Mouse (Mus musculus): ENCODE measurements at regions not wholly inside any gene's neighbourhood (a gene's known extent, or its start where the extent isn't known, plus 50 kb on each side); places are given as distances from the start of the nearest gene placed in this dataset.

DNA sequence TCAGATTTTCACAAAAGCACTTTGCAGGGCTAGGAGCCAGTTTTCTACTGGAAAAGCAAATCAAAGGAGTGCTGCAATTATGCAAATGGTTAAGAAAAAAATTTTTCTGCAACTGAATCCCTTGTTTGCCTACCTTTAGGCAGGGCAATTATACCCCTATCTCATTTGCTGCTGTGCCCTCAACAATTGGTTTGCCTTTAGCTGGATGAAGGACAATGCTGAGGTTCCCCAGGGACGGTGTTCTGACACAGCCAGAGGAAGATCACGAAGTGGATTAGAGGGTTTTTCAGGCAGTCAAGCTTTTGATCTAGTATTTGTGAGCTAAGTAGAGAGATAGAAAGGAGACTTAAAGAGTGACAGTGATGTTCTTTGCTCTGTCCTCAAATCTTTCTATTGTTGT, 72.6 kb upstream of the Cerkl start:
- Histone ChIP-seq H3K27me3 (ENCODE audit: control insufficient read depth, insufficient read depth, insufficient read length) (no peaks in the 10 kb centered on the region), H3K4me3 (ENCODE audit: insufficient read depth, poor library complexity, severe bottlenecking) (no peak overlapping the region), H3K36me3 (ENCODE audit: control insufficient read depth, insufficient read depth) (no peaks in the 10 kb centered on the region), H3K79me2 (ENCODE audit: control insufficient read depth, insufficient read depth) (no peaks in the 10 kb centered on the region), H3K79me3 (ENCODE audit: low read depth) (no peaks in the 10 kb centered on the region), H3ac (ENCODE audit: control insufficient read depth, insufficient read length, low read depth) (no peak overlapping the region)
- TF ChIP-seq MYOG (IDR thresholded peaks at IDR 0.05; ENCODE audit: control insufficient read depth, extremely low read depth, insufficient read length): no peak
- TF ChIP-seq MAX (IDR thresholded peaks at IDR 0.05): no peak
- no peak for TF ChIP-seq MYOD1 (IDR thresholded peaks at IDR 0.05; ENCODE audit: control insufficient read depth, insufficient read length, low read depth)
- no peak for TF ChIP-seq CTCF (IDR thresholded peaks at IDR 0.05; ENCODE audit: control insufficient read depth, insufficient read depth, insufficient read length)
- no peak for TF ChIP-seq FOSL1 (IDR thresholded peaks at IDR 0.05; ENCODE audit: insufficient read depth, low read length, poor library complexity, severe bottlenecking)

DNA sequence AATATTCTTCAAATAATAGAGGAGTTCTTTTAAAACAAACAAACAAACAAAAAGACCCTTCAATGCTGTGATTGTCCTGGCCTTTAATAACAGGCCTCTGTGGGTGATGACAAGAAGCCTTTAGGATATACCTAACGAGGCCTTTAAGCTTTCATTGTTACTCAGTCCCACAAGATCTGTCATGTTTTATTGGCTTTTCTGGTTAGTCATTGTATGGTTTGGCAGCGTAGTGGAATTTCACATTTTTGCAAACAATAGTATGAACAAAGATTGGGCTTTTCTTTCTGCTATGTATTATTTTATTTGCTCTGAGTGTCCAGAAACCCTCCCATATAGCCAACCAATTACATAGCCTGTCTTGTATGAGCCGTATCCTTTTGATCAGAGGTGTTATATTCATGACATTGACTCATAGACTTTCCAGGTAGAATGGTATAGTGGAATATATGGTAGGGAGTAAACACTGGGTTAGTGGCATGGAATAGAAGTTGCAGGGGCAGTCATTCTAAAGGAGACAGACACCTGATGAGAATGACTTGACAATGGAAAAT, 76.1 kb upstream of the Cerkl start:
- Histone ChIP-seq H3K36me3 (ENCODE audit: control insufficient read depth, insufficient read depth) (no peaks in the 10 kb centered on the region), H3ac (ENCODE audit: control insufficient read depth, insufficient read length, low read depth) (no peak overlapping the region), H3K27me3 (ENCODE audit: control insufficient read depth, insufficient read depth, insufficient read length) (no peaks in the 10 kb centered on the region), H3K4me3 (ENCODE audit: insufficient read depth, poor library complexity, severe bottlenecking) (no peak overlapping the region), H3K79me3 (ENCODE audit: low read depth) (no peaks in the 10 kb centered on the region), H3K79me2 (ENCODE audit: control insufficient read depth, insufficient read depth) (no peaks in the 10 kb centered on the region)
- TF ChIP-seq CEBPB (IDR thresholded peaks at IDR 0.05; ENCODE audit: low read depth) (no peak), USF1 (IDR thresholded peaks at IDR 0.05; ENCODE audit: low read depth) (no peak), CTCF (IDR thresholded peaks at IDR 0.05; ENCODE audit: control insufficient read depth, insufficient read depth, insufficient read length) (no peak), FOSL1 (IDR thresholded peaks at IDR 0.05; ENCODE audit: insufficient read depth, low read length, poor library complexity, severe bottlenecking) (peak; percentile 56), MYOD1 (IDR thresholded peaks at IDR 0.05; ENCODE audit: control insufficient read depth, insufficient read length, low read depth) (no peak)

DNA sequence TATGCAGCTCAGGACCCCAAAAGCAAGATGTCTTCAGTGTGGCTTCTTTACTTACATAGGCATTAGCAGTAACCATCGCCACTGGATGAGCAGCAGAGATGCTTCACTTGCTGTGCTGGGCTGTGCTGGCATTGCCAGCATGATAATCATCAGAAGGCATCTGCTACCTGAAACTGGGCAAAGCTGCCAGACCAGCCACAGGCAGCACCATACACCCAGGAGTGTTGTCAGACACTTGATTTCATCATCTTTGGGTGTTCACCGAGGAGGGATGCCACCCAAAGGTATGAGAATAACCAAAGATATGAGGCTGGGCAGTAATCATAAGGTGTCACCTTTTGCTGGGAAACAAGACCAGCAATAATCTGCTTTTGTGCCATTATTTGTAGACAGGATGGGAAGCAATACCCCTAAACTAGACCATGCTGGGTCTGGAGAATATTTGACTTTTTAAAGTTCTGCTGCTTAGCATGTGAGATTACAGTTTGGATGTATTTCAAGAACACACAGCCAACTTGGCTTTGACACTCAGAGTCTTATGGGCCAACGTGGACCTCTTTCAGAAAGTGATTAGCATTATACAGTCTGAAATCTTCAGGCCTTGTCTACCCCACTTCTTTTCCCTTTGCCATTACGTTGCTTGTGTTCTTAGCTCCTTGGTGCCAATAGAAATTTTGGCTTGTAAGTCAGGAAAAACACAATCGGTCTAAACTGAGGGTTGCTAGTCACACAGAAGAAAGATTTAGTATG, 80.7 kb upstream of the Cerkl start:
- Histone ChIP-seq H3K36me3 (ENCODE audit: control insufficient read depth, insufficient read depth) (no peaks in the 10 kb centered on the region), H3K79me2 (ENCODE audit: control insufficient read depth, insufficient read depth) (no peaks in the 10 kb centered on the region), H3ac (ENCODE audit: control insufficient read depth, insufficient read length, low read depth) (no peak overlapping the region), H3K4me3 (ENCODE audit: insufficient read depth, poor library complexity, severe bottlenecking) (no peak overlapping the region), H3K79me3 (ENCODE audit: low read depth) (no peaks in the 10 kb centered on the region), H3K27me3 (ENCODE audit: control insufficient read depth, insufficient read depth, insufficient read length) (no peaks in the 10 kb centered on the region)
- TF ChIP-seq CEBPB (IDR thresholded peaks at IDR 0.05; ENCODE audit: low read depth): no peak
- no peak for TF ChIP-seq CTCF (IDR thresholded peaks at IDR 0.05; ENCODE audit: control insufficient read depth, insufficient read depth, insufficient read length)
- no peak for TF ChIP-seq MAX (IDR thresholded peaks at IDR 0.05)
- no peak for TF ChIP-seq MYOG (IDR thresholded peaks at IDR 0.05; ENCODE audit: control insufficient read depth, extremely low read depth, insufficient read length)
- no peak for TF ChIP-seq FOSL1 (IDR thresholded peaks at IDR 0.05; ENCODE audit: insufficient read depth, low read length, poor library complexity, severe bottlenecking)

DNA sequence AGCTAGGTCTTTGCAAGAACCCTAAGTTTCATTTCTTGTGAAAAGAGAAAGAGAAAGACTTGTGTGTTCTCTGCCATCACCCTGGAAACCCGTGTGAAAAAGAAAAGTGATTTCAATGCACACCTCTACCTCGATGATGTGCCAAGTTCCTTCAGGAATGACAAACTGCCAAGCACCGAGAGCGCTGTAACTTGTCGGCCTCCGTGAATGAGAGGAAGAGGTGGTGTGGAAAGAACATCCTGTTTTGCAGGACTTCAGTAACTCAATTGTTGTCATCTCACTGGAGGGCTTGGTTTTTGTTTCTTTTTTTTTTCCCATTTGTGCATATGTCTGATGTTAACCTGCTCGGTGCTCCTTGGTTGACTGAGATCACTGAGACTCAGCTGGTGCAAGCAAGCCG, 83.8 kb upstream of the Cerkl start:
- Histone ChIP-seq H3K27me3 (ENCODE audit: control insufficient read depth, insufficient read depth, insufficient read length) (no peaks in the 10 kb centered on the region), H3ac (ENCODE audit: control insufficient read depth, insufficient read length, low read depth) (no peak overlapping the region), H3K36me3 (ENCODE audit: control insufficient read depth, insufficient read depth) (no peaks in the 10 kb centered on the region), H3K79me3 (ENCODE audit: low read depth) (no peaks in the 10 kb centered on the region), H3K79me2 (ENCODE audit: control insufficient read depth, insufficient read depth) (no peaks in the 10 kb centered on the region), H3K4me3 (ENCODE audit: insufficient read depth, poor library complexity, severe bottlenecking) (no peak overlapping the region)
- TF ChIP-seq FOSL1 (IDR thresholded peaks at IDR 0.05; ENCODE audit: insufficient read depth, low read length, poor library complexity, severe bottlenecking): no peak
- no peak for TF ChIP-seq MYOG (IDR thresholded peaks at IDR 0.05; ENCODE audit: control insufficient read depth, extremely low read depth, insufficient read length)
- no peak for TF ChIP-seq CEBPB (IDR thresholded peaks at IDR 0.05; ENCODE audit: low read depth)
- TF ChIP-seq MAX (IDR thresholded peaks at IDR 0.05): no peak
- no peak for TF ChIP-seq MYOD1 (IDR thresholded peaks at IDR 0.05; ENCODE audit: control insufficient read depth, insufficient read length, low read depth)
- TF ChIP-seq USF1 (IDR thresholded peaks at IDR 0.05; ENCODE audit: low read depth): no peak
- no peak for TF ChIP-seq CTCF (IDR thresholded peaks at IDR 0.05; ENCODE audit: control insufficient read depth, insufficient read depth, insufficient read length)

DNA sequence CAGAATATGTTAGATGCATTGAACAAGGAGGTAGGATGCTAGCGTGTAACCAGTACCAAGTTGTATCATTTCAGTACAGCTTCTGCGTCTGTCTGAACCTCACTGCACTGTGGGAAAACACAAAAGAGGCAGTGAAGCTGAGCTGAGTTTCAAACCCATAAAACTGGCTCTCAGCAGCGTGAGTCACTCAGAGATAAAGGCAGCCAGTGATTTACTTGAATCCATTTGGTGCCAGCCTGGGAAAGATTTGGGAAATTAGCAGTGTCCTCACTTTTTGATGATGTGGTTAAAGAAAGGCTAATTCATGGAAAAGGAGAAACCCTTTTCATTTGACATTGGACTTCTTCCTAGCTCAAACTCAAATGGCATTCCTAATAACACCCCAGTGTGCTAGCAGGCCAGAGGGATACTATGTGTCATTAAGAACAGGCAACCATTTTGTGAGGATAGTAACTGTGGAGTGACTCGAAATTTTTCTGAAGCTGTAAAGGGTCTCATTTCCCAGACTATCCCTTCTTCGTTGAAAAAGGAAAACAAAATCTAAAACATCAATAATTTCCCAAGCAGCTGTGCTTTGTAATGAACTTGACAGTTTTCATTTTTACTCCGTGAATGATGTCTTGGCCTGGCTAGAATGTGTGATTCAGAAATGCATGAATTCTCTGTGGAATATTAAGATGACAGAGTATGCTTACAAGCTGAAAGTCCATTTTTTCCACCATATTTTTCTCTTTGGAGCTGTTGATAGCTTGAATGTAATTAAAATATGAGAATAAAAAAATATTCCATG, 85.8 kb upstream of the Cerkl start:
- Histone ChIP-seq H3K36me3 (ENCODE audit: control insufficient read depth, insufficient read depth) (no peaks in the 10 kb centered on the region), H3K79me2 (ENCODE audit: control insufficient read depth, insufficient read depth) (no peaks in the 10 kb centered on the region), H3ac (ENCODE audit: control insufficient read depth, insufficient read length, low read depth) (no peak overlapping the region), H3K27me3 (ENCODE audit: control insufficient read depth, insufficient read depth, insufficient read length) (no peaks in the 10 kb centered on the region), H3K79me3 (ENCODE audit: low read depth) (no peaks in the 10 kb centered on the region), H3K4me3 (ENCODE audit: insufficient read depth, poor library complexity, severe bottlenecking) (no peak overlapping the region)
- TF ChIP-seq USF1 (IDR thresholded peaks at IDR 0.05; ENCODE audit: low read depth): no peak
- no peak for TF ChIP-seq MAX (IDR thresholded peaks at IDR 0.05)
- TF ChIP-seq MYOG (IDR thresholded peaks at IDR 0.05; ENCODE audit: control insufficient read depth, extremely low read depth, insufficient read length): no peak
- no peak for TF ChIP-seq CEBPB (IDR thresholded peaks at IDR 0.05; ENCODE audit: low read depth)
- TF ChIP-seq MYOD1 (IDR thresholded peaks at IDR 0.05; ENCODE audit: control insufficient read depth, insufficient read length, low read depth): no peak
- TF ChIP-seq FOSL1 (IDR thresholded peaks at IDR 0.05; ENCODE audit: insufficient read depth, low read length, poor library complexity, severe bottlenecking): no peak
- no peak for TF ChIP-seq CTCF (IDR thresholded peaks at IDR 0.05; ENCODE audit: control insufficient read depth, insufficient read depth, insufficient read length)
